Comparison of ENCODE assay signal across 8 mouse cellular contexts in the genomic region with DNA sequence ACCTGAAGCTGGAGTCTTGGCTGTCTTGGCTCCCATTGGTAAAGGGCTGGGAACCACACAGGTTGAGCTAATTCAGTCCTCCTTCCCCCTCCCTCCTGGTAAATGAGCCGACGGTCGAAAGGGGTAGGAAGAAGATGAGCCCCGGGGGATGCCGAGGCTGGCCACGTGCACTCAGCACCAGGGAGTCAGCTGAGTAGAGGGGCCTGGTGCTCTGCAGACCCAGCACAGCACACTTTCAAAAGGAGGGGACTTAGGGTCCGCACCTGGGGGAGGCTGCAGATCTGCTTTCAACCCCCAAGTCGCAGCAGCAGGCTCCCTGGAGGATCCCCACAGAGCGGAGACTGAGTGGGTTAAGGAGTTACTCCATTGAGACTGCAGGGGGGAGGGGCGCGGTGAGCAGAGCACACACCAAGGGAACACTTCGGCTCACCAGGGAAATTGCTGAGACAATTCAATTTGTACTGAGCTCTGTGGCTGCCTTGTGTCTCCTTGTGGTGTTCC. TPM values are rescaled to one million over a fixed set of nuclear protein-coding genes. Genes with fewer than 3 reads are reported as not detected.
DNase-seq lines count a peak whose midpoint lies in the region; ATAC-seq lines count a peak whose summit lies in the region.

No protein-coding gene starts in this region.

- 0 out of 2 replicates have a peak overlapping the region, but pooled peaks have one; percentile 92 for H3K4me2 ChIP-seq in heart, embryonic 14.5 days (ENCODE audit: low read length)
- peak overlapping the region; percentile 96 for H3K4me2 ChIP-seq in forebrain, embryonic 13.5 days
- H3K4me2 ChIP-seq in midbrain, embryonic 13.5 days (replicated peaks), result peak overlapping the region; percentile 81

- no peak overlapping the region for H3K27ac ChIP-seq in heart, embryonic 14.5 days (replicated peaks in 1 of 2; ENCODE audit: control insufficient read depth in 1 of 2, insufficient read depth in 1 of 2, low read depth in 2 of 2, low read length in 2 of 2)
- H3K27ac ChIP-seq in forebrain, embryonic 13.5 days, result peak overlapping the region; percentile 88
- peak overlapping the region; percentile 99 for H3K27ac ChIP-seq in midbrain, embryonic 13.5 days

- H3K36me3 ChIP-seq in heart, embryonic 14.5 days (ENCODE audit: control insufficient read depth, insufficient read depth, low read length), result no peaks in the 10 kb centered on the region
- no peaks in the 10 kb centered on the region for H3K36me3 ChIP-seq in forebrain, embryonic 13.5 days (ENCODE audit: poor library complexity, severe bottlenecking)
- H3K36me3 ChIP-seq in midbrain, embryonic 13.5 days, result no peaks in the 10 kb centered on the region

- H3K4me1 ChIP-seq in heart, embryonic 14.5 days (ENCODE audit: control insufficient read depth in 2 of 2, insufficient read depth in 2 of 2, low read length in 2 of 2), result peaks cover 23 to 38% of the 10 kb centered on the region in 2 experiments
- peaks cover 50% of the 10 kb centered on the region for H3K4me1 ChIP-seq in forebrain, embryonic 13.5 days
- H3K4me1 ChIP-seq in midbrain, embryonic 13.5 days (replicated peaks), result peaks cover 46% of the 10 kb centered on the region

- no peak for DNase-seq in heart, adult 9 months (ENCODE audit: low spot score in 2 of 2)
- peak; percentile 74 for DNase-seq in MN1 (ENCODE audit: low spot score)
- no peak for DNase-seq in spleen, postnatal 4 days (ENCODE audit: low spot score in 2 of 2)
- DNase-seq in urinary bladder, postnatal 36 days (ENCODE audit: low spot score in 2 of 2), result no peak
- no peak for DNase-seq in lung, postnatal 25 days (ENCODE audit: low spot score)

- H3K27me3 ChIP-seq in heart, embryonic 14.5 days (ENCODE audit: control insufficient read depth, insufficient read depth, low read length), result no peaks in the 10 kb centered on the region
- H3K27me3 ChIP-seq in forebrain, embryonic 13.5 days, result no peaks in the 10 kb centered on the region
- no peaks in the 10 kb centered on the region for H3K27me3 ChIP-seq in midbrain, embryonic 13.5 days

- 7% methylated on average over 12 of the region's 12 CpGs for WGBS in heart, embryonic 14.5 days
- WGBS in forebrain, embryonic 13.5 days, result under 1% methylated on average over 12 of the region's 12 CpGs
- WGBS in midbrain, embryonic 13.5 days, result under 1% methylated on average over 12 of the region's 12 CpGs

- H3K9me3 ChIP-seq in heart, embryonic 14.5 days (ENCODE audit: control insufficient read depth, low read length), result no peaks in the 10 kb centered on the region
- H3K9me3 ChIP-seq in forebrain, embryonic 13.5 days (replicated peaks), result no peaks in the 10 kb centered on the region
- no peaks in the 10 kb centered on the region for H3K9me3 ChIP-seq in midbrain, embryonic 13.5 days

- no peak overlapping the region for H3K9ac ChIP-seq in heart, embryonic 14.5 days (ENCODE audit: low read length)
- peak overlapping the region; percentile 53 for H3K9ac ChIP-seq in forebrain, embryonic 13.5 days
- peak overlapping the region; percentile 94 for H3K9ac ChIP-seq in midbrain, embryonic 13.5 days (replicated peaks)

- ATAC-seq in heart, embryonic 14.5 days (ENCODE audit: insufficient number of reproducible peaks, insufficient read depth, low FRiP score, low read depth), result no peak
- ATAC-seq in forebrain, embryonic 13.5 days, result no peak
- ATAC-seq in midbrain, embryonic 13.5 days, result peak; percentile 1; the same call in 1 of the 2 replicates

- no peak overlapping the region for H3K4me3 ChIP-seq in heart, embryonic 14.5 days (ENCODE audit: control insufficient read depth in 1 of 2, insufficient read depth in 1 of 2, low read depth in 1 of 2, low read length in 2 of 2)
- peak overlapping the region; percentile 81 for H3K4me3 ChIP-seq in forebrain, embryonic 13.5 days
- H3K4me3 ChIP-seq in midbrain, embryonic 13.5 days (replicated peaks), result peak overlapping the region; percentile 89

RNA-seq across cellular contexts. Expression of gene Ccdc85c, which starts 2.2 kb away (rescaled TPM):
- 7.2 and 8.2 TPM in 2 replicates for polyA plus RNA-seq in heart, embryonic 14.5 days (2014; fragmentation: Nextera tagmentation; extraction: Ambion mirVana)
- polyA plus RNA-seq in forebrain, embryonic 13.5 days (2015; fragmentation: Nextera tagmentation; extraction: Ambion mirVana), result 16.2 and 17.4 TPM in 2 replicates
- polyA plus RNA-seq in midbrain, embryonic 13.5 days (2015; fragmentation: Nextera tagmentation; extraction: Ambion mirVana), result 19.5 and 21.5 TPM in 2 replicates

RNA-seq across cellular contexts. Expression of gene Hhipl1, which starts 28.7 kb away (rescaled TPM):
- polyA plus RNA-seq in heart, embryonic 14.5 days (2014; fragmentation: Nextera tagmentation; extraction: Ambion mirVana), result 0.63 and 0.84 TPM in 2 replicates
- 2.5 and 2.7 TPM in 2 replicates for polyA plus RNA-seq in forebrain, embryonic 13.5 days (2015; fragmentation: Nextera tagmentation; extraction: Ambion mirVana)
- 2.0 and 2.9 TPM in 2 replicates for polyA plus RNA-seq in midbrain, embryonic 13.5 days (2015; fragmentation: Nextera tagmentation; extraction: Ambion mirVana)

RNA-seq across cellular contexts. Expression of gene Cyp46a1, which starts 56.8 kb away (rescaled TPM):
- 4.2 and 4.6 TPM in 2 replicates for polyA plus RNA-seq in heart, embryonic 14.5 days (2014; fragmentation: Nextera tagmentation; extraction: Ambion mirVana)
- polyA plus RNA-seq in forebrain, embryonic 13.5 days (2015; fragmentation: Nextera tagmentation; extraction: Ambion mirVana), result 23.1 and 26.3 TPM in 2 replicates
- 16.7 and 17.7 TPM in 2 replicates for polyA plus RNA-seq in midbrain, embryonic 13.5 days (2015; fragmentation: Nextera tagmentation; extraction: Ambion mirVana)

Comparison
In these comparisons a context has a peak if more than half of its experiments do, and no peak if none do; other contexts are left out.
1. H3K27ac ChIP-seq: peak in forebrain, embryonic 13.5 days (single experiment) and midbrain, embryonic 13.5 days (single experiment); none in heart, embryonic 14.5 days (0 of 2).
2. H3K4me3 ChIP-seq: peak in forebrain, embryonic 13.5 days (single experiment) and midbrain, embryonic 13.5 days (single experiment); none in heart, embryonic 14.5 days (0 of 2).
3. Peak in every context shown above with its lines, with median percentiles within 50 percentile points of each other: H3K4me2 ChIP-seq.